Mouse (Mus musculus) bone marrow macrophage, adult 2 months (primary cell): ENCODE results near the gene Myl10.

Experiments used
- CTCF ChIP-seq: IDR thresholded peaks from 2 replicates; pipeline ENCODE4 v1.5.1; 2012; ENCODE audit warnings: low read depth, mild to moderate bottlenecking, low read length, moderate library complexity
- POLR2A ChIP-seq: IDR thresholded peaks from 2 replicates; pipeline ENCODE4 v1.6.1; 2012; ENCODE audit warnings: mild to moderate bottlenecking, low read depth, low read length, borderline replicate concordance

DNA sequence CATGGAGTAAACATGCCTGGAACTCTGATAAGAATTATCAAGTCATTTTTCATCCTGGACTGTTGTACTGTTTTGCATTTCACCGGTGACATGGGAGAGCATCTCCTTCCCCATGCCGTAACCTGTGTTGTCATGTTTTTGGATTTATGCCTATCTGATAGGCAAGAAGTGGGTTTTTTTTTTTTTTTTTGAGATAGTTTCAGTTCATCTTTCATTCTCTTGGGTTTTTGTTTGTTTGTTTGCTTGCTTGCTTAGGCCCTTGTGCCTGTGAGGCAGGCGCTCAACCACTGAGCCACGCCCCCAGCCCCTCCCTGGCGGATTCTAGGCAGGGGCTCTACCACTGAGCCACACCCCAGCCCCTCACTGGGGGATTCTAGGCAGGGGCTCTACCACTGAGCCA, 43.3 kb upstream of the Myl10 start:
- TF ChIP-seq POLR2A, result no peak
- TF ChIP-seq CTCF, result no peak
